Mouse (Mus musculus) erythroblast, adult 5-6 weeks (primary cell): Measurements from ENCODE around the gene Hyal2. TPM values are rescaled to one million over a fixed set of nuclear protein-coding genes. Genes with fewer than 3 reads are reported as not detected.

Experiments
- ATAC-seq: replicated peaks from 2 replicates; pipeline ENCODE4 v1.8.0; 2016; ENCODE audit warnings: moderate number of reproducible peaks, mild to moderate bottlenecking, moderate TSS enrichment, inconsistent platforms; ENCODE audit not compliant: poor library complexity, low FRiP score, severe bottlenecking
- total RNA-seq, 2 experiments: library from RNA; stranded (forward) in 1 of 2; stranded (reverse) in 1 of 2; fragments of 150-400 nt in 1 of 2; fragments of 200-764, 138-1000 nt in 1 of 2; gene quantifications; 2 replicates each; pipeline versions ENCODE4 v1.2.3 to v1.2.4; 2015 to 2017; ENCODE audit warnings: low replicate concordance in 2 of 2

Gene Hyal2
- total RNA-seq, 2 experiments from 2014 or later: 1.9 to 4.9 TPM

DNA sequence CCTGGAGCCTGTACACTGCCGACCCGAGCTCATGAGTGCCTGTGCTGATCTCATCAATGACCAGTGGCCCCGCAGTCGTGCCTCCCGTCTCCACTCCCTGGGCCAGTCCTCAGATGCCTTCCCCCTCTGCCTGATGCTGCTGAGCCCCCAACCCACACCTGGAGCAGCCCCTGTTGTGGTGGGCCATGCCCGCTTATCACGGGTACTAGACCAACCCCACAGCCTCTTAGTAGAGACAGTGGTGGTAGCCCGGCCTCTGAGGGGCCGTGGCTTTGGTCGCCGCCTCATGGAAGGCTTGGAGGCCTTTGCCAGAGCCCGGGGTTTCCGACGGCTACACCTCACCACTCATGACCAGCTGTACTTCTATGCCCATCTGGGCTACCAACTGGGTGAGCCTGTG is 15.4 kb downstream of the Hyal2 start:
- no peak for ATAC-seq

DNA sequence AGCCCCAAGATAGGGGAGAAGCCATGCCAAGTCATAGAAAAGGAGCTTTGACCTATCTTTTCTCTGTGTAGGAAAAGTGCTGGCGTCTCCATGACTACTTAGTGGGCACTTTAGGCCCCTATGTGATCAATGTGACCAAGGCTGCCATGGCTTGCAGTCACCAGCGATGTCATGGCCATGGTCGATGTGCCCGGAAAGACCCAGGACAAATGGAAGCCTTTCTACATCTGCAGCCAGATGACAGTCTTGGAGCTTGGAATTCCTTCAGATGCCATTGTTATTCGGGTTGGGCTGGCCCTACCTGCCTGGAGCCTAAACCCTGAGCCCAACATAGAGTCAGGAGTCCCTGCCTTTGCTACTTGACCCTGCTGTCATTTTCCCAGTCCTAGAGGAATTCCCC is 18.8 kb downstream of the Hyal2 start:
- ATAC-seq: no peak

DNA sequence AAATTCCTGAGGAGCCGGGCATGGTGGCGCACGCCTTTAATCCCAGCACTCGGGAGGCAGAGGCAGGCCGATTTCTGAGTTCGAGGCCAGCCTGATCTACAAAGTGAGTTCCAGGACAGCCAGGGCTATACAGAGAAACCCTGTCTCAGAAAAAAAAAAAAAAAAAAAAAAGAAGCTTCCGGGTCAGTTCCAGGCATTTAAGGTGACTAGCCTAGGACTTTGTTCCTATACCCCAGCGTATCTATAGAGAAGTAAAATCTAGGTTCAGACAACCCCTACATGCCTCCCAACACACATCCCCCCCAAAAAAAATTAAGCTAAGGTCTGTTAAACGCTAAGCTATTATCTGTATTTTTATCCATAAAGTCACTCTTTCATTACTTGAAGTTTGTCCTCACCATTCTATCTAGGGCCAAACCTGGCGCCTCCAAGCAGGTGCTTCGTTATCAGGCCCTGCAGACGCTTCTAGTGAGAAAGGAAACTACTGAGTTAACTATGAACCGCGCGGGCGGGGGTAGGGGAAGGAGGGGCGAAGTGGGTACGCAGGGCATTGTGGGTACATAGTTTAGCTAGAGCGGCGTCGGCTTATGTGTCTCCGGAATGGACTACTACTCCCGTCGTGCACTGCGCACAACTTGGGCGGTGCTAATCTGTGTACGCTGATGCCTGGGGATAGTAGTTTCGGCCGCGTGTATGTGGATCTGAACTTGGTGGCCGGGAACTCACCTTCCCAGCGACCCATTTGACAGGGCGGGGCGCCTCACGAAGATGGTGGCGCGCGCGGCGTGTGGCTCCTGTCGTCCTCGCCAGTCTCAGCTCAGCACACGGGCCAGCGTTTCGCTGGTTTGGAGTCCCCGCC is 19.5 kb downstream of the Hyal2 start, which contains the start of gene Ifrd2:
TSS of gene Ifrd2 (plus strand) at position 669 of the 859 bp plus-strand sequence.
- ATAC-seq: peak; percentile 71

DNA sequence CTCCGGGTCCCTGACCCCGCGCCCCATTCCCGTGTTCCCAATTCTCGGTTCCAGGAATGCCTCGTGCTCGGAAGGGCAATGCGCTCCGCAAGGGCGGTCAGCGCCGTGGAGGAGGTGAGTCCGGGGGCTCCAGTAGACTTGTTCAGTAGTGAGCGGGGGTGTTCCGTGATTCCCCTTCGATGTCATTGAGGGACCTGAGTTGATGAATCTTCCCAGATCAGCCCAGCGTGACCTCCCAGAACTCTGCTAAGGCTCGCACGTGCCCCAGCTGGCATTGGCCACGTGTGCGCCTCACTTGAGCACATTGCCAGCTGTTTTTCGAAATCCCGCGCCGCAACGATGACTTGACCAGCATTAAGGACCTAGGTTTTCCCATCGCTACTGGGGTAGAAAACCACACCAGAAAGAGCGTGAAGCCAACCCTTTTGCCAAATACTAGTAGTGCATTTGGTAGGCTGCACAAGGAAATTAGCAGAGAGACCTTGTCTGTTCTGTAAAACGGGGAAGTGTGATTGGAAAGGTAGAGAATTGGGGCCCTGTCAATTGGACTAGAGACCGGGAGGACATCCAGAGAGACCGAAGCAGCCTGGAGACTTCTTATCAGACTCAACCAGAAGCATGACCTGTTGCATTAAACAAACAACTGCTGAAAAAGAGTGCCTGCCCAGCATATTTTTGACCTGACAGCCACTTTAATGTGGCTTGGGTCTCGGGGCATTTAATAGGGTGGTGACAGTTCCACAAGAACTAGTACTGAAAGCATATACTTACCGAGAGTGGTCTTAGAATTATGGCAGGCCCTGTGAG is 20.3 kb downstream of the Hyal2 start:
- peak; percentile 60 for ATAC-seq

DNA sequence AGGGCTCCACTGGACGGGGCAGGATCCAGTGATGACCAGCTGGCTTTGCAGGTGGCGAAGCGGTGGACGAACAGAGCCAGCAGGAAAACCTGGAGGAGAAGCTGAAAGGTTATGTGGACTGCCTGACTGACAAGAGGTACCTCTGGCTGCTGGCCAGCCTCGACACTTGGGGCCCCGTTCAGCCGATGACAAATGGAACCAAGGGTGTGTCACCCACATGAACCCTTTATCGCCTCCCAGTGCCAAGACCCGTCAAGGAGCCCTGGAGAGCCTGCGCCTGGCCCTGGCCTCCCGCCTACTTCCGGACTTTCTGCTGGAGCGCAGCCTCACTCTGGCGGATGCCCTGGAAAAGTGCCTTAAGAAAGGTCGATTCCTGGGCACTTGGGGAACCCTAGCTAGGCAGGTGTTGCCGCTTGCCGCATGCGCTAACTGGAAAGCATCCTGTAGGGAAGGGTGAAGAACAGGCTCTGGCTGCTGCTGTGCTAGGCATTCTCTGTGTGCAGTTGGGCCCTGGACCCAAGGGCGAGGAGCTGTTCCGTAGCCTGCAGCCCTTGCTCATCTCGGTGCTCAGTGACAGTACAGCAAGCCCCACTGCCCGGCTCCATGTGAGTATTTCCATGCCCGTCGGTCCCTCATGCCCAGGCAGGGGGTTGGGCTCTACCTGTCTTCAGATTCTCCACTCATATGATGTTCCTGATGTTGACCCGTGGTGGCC is 22.5 kb downstream of the Hyal2 start:
- ATAC-seq: peak; percentile 53

DNA sequence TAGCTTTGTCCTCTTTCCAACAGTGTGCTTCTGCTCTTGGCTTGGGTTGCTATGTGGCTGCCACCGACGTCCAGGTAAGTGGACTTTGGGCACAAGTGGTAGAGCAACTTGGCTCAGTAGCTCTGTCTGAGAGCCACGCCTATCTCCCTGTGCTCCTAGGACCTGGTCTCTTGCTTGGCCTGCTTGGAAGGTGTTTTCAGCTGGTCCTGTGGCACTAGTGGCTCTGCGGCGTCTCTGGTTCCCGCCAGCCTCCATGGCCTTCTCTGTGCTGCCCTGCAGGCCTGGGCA is 23.0 kb downstream of the Hyal2 start:
- ATAC-seq: no peak

DNA sequence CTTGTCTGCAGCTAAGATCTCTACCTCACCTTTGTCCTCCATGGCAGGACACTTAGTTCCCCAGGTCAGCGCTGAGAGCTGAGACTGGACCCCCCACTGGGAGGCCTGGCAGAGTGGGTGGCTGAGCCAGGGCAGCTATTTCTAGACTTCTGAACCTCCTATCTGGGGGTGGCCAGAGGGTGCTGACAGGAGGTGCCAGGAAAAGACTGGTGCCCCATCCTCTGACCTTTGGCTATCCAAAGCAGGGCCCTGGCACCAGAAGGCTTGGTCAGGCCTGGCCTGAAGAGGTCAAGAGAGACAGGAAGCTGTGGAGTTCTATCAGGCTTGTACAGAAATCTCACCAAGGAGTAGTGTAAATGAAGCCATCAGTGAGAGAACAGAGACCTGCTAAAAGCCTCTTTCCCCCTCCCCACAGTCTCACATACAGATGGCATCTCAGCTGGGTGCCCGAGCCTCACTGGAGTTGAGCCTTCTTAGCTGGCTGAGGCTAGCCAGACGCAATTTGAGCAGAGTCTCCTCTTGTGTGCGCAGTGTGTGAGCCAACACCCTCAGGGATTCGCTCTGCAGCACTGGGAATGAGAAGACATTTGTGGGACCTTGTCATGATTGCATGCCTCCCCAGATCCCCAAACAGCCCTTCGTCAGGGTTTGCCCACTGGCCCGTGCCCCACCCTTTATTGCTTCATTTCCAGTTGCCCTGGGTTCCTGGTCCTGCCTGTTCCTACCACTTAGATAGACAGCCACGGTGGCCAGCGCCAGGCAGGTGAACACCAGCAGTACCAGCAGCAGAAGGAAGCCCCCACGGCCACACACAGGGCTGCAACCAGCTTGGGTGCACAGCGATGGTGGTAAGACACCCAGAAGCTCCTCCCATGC is 25.6 kb downstream of the Hyal2 start:
- ATAC-seq: no peak

DNA sequence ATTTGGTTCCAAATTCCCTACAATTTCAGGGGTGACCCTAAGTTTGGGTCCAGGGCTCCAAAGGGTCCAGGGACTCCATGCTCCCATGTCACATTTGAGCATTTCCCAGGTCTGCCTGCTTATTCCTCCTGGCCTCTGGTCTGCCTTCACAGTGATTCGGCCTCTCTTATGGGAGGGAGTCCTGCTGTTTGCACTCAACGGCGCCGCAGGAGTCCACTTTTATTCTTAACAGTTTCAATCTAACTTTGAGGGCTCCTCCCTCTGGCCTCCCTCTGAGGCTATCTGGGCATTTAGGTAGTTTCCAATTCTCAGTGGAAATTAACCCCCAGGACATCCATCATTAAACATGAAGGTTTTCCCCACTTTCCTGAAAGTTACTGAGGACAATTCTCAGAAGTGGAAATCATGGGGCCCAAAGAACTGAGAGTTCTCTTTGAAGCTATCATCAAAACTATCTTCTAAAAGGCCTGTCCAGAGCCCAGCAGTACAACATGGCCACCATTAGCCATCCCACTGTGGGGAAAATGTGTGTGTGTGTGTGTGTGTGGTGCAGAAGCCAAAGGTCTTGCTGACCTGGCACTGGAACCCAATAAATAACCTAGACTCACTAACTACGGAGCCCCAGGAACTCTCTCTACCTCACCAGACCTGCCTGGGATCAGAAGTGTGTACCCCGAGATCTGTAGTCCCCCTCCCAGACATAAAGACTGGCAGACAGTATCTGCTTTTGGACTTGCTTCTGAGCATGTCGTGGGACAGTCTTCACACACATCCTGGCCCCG is 26.7 kb downstream of the Hyal2 start:
- ATAC-seq: no peak

DNA sequence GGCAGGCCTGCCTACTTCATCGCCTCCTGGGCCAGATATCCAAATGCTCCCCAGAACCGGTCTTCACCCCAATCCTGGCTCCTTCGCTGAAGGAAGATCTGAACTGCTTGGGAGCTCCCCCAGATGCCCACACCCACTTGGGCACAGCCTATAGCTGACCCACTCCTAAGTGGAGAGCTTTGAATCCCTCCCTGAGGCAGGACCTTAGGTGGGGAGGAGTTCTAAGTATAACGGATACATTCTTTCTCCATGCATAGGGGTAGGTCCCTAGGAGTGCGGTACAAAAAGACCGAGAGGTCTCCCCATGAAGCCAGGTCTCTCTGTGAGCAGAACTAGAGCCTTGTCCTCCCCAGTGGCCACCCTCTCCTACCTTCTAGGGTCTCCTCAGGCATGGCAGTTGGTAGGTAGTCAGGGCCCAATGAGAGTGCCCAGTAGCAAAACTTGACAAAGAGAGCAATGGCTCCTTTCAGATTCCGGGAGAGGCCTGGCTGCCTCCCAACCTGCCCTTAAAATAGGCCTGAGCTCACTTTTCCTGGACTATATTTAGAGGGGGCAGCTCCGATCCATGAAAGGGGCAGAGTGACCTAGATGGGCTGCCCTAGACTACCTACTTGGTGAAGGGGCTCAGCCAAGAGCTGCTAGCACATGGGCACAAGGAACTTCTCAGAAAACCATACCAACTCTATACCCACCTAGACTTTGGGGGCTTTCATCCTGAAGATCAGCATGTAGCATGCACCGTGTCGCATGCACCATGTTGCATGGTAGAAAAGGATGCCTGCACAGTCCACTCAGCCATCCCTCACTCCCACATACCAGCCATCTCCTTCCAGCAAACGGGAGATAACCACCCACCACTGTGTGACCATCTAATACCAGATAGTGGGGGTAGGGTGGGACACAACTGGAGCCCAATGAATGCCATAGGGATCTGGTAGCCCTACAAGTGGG is 29.1 kb downstream of the Hyal2 start:
- ATAC-seq: no peak

DNA sequence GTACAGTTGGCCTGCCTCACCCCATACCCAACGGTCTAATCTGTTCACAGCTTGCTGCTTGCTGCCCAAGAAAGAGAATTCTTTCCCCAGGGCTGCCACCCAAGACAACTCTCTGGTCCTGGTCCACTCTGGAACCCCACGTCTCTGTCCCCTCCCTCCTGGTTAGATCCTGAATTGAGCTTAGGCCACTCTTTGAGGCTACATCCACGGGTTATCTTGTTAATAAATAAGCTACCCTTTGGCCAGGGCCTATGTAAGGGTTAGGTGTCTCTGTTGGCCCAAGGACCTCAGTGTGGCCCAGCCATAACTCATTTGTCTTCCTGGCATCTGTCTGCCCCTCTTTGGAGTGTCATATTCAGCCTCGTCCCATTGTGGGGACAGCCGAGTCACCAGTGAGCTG is 30.6 kb downstream of the Hyal2 start:
- no peak for ATAC-seq

DNA sequence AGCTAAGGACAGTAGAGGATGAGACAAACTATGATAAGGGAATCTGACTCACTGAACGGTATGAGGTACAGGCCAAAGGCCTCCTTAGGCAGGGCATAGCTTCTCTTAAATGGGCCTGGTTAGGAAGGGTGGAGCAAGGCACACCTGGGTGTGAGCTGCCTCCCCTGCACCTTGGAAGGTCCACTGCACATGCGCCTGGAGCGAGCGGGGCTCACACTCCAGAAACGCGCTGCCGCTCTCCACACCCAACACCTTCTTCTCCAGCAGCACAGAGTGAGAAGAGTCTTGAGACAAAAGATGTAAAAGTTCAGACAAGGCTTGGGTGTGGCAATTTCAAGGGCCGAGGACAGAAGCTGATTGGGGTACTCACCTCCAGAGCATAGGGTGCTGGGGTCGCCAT is 31.7 kb downstream of the Hyal2 start:
- ATAC-seq: no peak

DNA sequence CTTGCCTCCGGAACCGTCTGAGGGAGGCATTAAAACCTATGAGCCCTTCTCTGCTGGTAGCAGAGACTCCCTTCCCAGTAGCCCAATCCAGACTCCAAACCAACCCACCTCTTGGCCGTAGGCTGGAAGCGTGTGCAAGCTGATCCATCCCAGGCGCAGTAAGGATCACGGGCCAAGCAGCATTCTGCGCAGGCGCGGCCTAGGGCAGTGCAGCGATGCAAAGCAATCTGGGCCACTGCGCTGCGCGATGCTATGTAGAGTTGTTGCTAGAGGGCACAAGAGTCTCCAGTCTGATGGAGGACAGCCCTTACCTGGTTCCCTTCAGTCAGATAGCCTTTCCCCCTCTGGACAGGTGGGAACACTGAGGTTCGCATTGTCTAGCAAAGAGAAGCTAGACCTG is 32.1 kb downstream of the Hyal2 start:
- ATAC-seq: no peak

DNA sequence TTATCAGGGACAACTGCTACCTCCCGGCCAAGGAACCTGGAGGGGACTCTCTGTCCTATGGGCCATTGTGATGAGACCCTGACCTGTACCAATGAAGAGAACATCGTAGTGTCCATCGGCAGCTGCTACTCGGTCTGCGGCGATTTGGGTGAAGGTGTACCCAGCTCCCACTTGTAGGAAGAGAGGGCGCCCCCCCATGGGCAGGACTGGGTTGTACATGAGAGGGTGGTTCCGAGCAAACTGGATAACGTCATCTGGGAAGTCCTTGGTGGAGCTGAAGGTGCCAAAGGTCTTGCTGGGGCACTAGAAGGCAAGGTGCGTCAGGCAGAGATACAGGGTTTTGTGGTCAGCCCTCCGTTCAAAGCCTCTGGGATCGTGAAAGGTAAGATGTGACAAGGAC is 33.0 kb downstream of the Hyal2 start:
- no peak for ATAC-seq

DNA sequence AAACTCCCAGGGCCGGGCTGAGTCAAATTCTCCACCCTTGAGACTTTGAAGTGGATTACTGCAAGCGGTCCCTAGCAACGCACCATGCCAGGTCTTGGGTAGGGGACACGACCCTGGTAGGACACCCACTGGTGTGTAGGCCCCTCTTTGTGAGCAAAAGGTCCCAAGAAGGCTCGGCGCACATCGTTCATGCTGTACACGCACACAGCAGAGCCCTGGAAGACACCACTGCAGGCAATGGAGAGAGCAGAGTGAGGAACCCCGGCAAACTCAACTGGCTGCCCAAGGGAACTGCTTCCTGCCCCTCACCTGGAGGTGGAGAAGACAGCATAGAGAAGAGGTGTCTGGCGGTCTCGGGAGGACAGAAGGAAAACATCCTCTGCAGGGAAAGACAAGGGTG is 33.5 kb downstream of the Hyal2 start:
- no peak for ATAC-seq

DNA sequence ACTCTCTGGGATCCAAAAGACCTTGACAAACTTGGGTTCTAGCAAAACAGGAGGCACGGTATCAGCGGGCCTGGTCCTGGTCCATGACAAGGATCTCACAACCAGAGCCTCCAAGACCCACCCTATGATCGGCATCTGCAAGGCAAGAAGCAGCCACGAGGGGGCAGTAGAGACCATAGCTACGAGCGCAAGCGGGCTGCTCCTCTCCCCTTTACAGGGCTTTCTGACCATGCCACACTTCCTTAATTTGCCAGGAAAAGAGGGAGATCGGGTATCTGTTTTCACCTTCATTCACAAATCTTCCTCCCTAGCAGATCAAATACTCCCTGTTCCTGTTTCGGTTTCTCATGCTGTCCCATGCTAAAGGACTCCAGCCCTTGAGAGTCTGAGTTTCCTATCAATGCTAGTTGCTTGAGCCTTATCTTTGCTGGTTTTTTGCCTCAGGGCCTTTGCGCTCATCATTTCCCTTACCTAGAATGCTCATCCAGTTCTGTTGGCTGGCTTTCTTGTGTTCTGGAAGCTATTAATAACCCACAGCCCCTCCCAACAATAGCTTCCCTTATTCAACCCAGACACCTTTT is 34.4 kb downstream of the Hyal2 start:
- ATAC-seq: peak; percentile 81

DNA sequence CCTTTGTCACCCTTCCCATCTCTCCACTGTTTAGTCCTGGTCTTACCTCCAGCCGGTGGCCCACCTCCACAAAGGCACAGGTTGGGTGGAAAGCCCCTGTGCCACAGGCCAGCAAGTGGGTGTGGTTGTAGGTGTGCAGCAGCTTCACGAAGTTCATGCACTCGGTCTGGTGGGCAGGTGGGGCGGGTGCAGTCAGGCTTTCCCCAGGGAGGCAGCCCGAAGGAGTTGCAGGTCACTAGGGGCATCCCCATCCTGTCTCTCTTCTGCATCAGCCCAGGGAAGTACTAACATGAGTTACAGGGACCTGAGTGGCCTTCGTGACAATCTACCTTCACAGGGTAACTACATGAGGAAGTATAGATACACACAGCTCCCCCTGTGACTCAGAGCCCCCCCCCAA is 35.5 kb downstream of the Hyal2 start:
- no peak for ATAC-seq

DNA sequence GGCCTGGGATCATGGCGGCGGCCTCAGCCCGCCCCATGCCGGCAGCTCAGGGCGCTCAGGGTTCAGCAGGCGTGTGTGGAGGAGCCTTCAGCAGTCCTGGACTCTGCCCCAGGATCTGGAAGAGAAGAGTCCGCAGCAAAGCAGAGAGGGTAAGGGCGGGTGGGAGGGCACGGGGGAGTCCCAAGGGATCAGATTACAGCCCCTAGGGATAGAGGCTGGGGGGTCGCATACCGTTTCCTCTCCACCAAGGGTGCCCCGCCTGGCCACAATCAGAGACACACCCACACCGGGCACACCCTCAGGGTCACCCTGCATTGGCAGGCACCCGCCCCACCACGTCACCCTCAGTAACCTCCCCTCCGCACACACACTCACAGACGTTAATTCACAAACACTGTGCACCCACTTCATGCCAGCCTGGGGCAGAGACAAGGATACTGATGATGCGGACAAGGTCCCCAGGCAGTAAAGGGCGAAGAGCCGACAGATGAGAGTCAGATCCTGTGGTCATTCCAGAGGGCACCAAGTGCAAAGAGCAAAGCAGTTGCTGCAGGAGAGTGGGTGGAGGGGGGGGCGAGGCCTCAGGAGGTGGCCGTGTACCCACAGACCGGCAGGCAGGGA is 37.4 kb downstream of the Hyal2 start:
- ATAC-seq: no peak
